Comparison of ENCODE assay signal across 27 mouse cellular contexts in the genomic region with DNA sequence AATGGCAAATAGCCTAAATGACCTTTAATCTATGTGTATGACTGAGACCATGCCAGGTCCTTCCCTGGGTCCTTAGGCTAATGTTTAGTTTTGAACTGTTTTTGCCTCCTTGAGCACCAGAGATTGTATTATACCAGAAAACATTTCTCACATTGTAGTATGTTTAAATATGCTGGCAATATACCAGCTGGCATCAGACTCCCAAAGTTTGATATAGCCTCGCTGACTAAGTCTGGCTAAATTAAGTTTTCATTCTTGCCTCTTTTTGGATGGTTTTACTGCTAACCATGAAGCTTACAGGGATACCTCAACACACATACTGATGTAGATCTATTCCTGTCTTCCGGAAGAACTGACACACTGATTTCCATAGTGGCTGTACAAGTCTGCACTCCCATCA. TPM values are rescaled to one million over a fixed set of nuclear protein-coding genes. Genes with fewer than 3 reads are reported as not detected.
DNase-seq lines count a peak whose midpoint lies in the region; ATAC-seq and TF ChIP-seq lines count a peak whose summit lies in the region.
"Had no signal": no experiment of that assay in that cellular context is flagged by ENCODE, and none has a peak within 500 bp of the region (broad histone marks: within the 10 kb centered on the region; RNA-seq: fewer than 3 reads in every experiment).

No protein-coding gene starts in this region.

- H3K27ac ChIP-seq in forebrain, postnatal 0 days (ENCODE audit: low read depth, low read length) = no peak overlapping the region
- H3K27ac ChIP-seq in forebrain, embryonic 12.5 days = no peak overlapping the region
- H3K27ac ChIP-seq in hindbrain, embryonic 10.5 days = no peak overlapping the region
- H3K27ac ChIP-seq: embryonic facial prominence, embryonic 15.5 days; forebrain, embryonic 13.5 days; heart, embryonic 13.5 days; kidney, postnatal 0 days; liver, embryonic 15.5 days; midbrain, embryonic 10.5 days; midbrain, embryonic 15.5 days; neural tube, embryonic 15.5 days had no signal

- no peak overlapping the region for H3K9ac ChIP-seq in forebrain, postnatal 0 days
- no peak overlapping the region for H3K9ac ChIP-seq in forebrain, embryonic 12.5 days
- H3K9ac ChIP-seq: embryonic facial prominence, embryonic 15.5 days; forebrain, embryonic 13.5 days; heart, embryonic 13.5 days; liver, embryonic 15.5 days; midbrain, embryonic 15.5 days; neural tube, embryonic 15.5 days had no signal

- WGBS in forebrain, postnatal 0 days = 70% methylated on average over 2 of the region's 2 CpGs
- WGBS in forebrain, embryonic 12.5 days = 93% methylated on average over 2 of the region's 2 CpGs
- 89% methylated on average over 2 of the region's 2 CpGs for WGBS in hindbrain, embryonic 10.5 days

- H3K4me2 ChIP-seq in forebrain, postnatal 0 days (ENCODE audit: low read depth) = no peak overlapping the region
- no peak overlapping the region for H3K4me2 ChIP-seq in forebrain, embryonic 12.5 days
- H3K4me2 ChIP-seq: embryonic facial prominence, embryonic 15.5 days; forebrain, embryonic 13.5 days; heart, embryonic 13.5 days; liver, embryonic 15.5 days; midbrain, embryonic 15.5 days; neural tube, embryonic 15.5 days had no signal

- no peak for ATAC-seq in forebrain, postnatal 0 days
- no peak for ATAC-seq in forebrain, embryonic 12.5 days (ENCODE audit: low FRiP score)
- ATAC-seq: CD4-positive, CD25-positive, alpha-beta regulatory T cell, adult 4 months; forebrain, embryonic 13.5 days; hindbrain, embryonic 16.5 days; midbrain, embryonic 15.5 days had no signal

- no peak overlapping the region for H3K4me3 ChIP-seq in forebrain, postnatal 0 days (ENCODE audit: low read depth, low read length)
- no peak overlapping the region for H3K4me3 ChIP-seq in forebrain, embryonic 12.5 days (replicated peaks)
- no peak overlapping the region for H3K4me3 ChIP-seq in hindbrain, embryonic 10.5 days
- H3K4me3 ChIP-seq: embryonic facial prominence, embryonic 15.5 days; forebrain, embryonic 13.5 days; heart, embryonic 13.5 days; liver, embryonic 15.5 days; midbrain, embryonic 10.5 days; midbrain, embryonic 15.5 days; neural tube, embryonic 15.5 days had no signal

- no peaks in the 10 kb centered on the region for H3K9me3 ChIP-seq in forebrain, postnatal 0 days (ENCODE audit: low read length)
- no peaks in the 10 kb centered on the region for H3K9me3 ChIP-seq in forebrain, embryonic 12.5 days
- H3K9me3 ChIP-seq in hindbrain, embryonic 10.5 days = no peaks in the 10 kb centered on the region
- H3K9me3 ChIP-seq: embryonic facial prominence, embryonic 15.5 days; forebrain, embryonic 13.5 days; liver, embryonic 15.5 days; midbrain, embryonic 10.5 days; midbrain, embryonic 15.5 days; neural tube, embryonic 15.5 days had no signal

- no peaks in the 10 kb centered on the region for H3K36me3 ChIP-seq in forebrain, postnatal 0 days (ENCODE audit: insufficient read depth)
- no peaks in the 10 kb centered on the region for H3K36me3 ChIP-seq in forebrain, embryonic 12.5 days (replicated peaks)
- H3K36me3 ChIP-seq in hindbrain, embryonic 10.5 days = no peaks in the 10 kb centered on the region
- H3K36me3 ChIP-seq: embryonic facial prominence, embryonic 15.5 days; heart, embryonic 13.5 days; liver, embryonic 15.5 days; midbrain, embryonic 10.5 days; midbrain, embryonic 15.5 days; neural tube, embryonic 15.5 days had no signal

- no peaks in the 10 kb centered on the region for H3K27me3 ChIP-seq in forebrain, postnatal 0 days (ENCODE audit: insufficient read depth, low read length)
- no peaks in the 10 kb centered on the region for H3K27me3 ChIP-seq in forebrain, embryonic 12.5 days
- H3K27me3 ChIP-seq in hindbrain, embryonic 10.5 days (ENCODE audit: insufficient read depth, poor library complexity, severe bottlenecking) = no peaks in the 10 kb centered on the region
- H3K27me3 ChIP-seq: embryonic facial prominence, embryonic 15.5 days; forebrain, embryonic 13.5 days; heart, embryonic 13.5 days; liver, embryonic 15.5 days; midbrain, embryonic 15.5 days; neural tube, embryonic 15.5 days had no signal

- intact Hi-C loops in left cerebral cortex, postnatal 14 days (cut with DNase I) = no loop called here
- intact Hi-C loops in left cerebral cortex, postnatal 36 days (cut with DNase I) = no loop called here

- peak; percentile 57 for DNase-seq in forebrain, postnatal 0 days
- peak; percentile 61 to 74 for DNase-seq in left cerebral cortex, postnatal 14 days (ENCODE audit: low spot score in 2 of 2)
- no peak for DNase-seq in left cerebral cortex, postnatal 36 days (ENCODE audit: low spot score in 2 of 2)
- peak; percentile 19 for DNase-seq in right cerebral cortex, adult 18-20 months
- no peak for DNase-seq in right cerebral cortex, postnatal 4 days
- no peak for DNase-seq in hindbrain, embryonic 10.5 days (ENCODE audit: low spot score)
- DNase-seq: adrenal gland, postnatal 25 days; cerebellum, adult 18-20 months; cerebellum, postnatal 10 days; heart, postnatal 14 days; kidney, adult 18-20 months; kidney, postnatal 4 days; lung, postnatal 14 days; retina, postnatal 1 day; thymus, adult 2 months; thymus, postnatal 36 days had no signal

- no peak for TF ChIP-seq CTCF in forebrain, postnatal 0 days (IDR thresholded peaks at IDR 0.05; ENCODE audit: low read depth)

- H3K4me1 ChIP-seq in forebrain, postnatal 0 days (ENCODE audit: insufficient read depth) = no peaks in the 10 kb centered on the region
- H3K4me1 ChIP-seq in forebrain, embryonic 12.5 days = no peaks in the 10 kb centered on the region
- no peaks in the 10 kb centered on the region for H3K4me1 ChIP-seq in hindbrain, embryonic 10.5 days (replicated peaks)
- H3K4me1 ChIP-seq: embryonic facial prominence, embryonic 15.5 days; forebrain, embryonic 13.5 days; heart, embryonic 13.5 days; liver, embryonic 15.5 days; midbrain, embryonic 10.5 days; midbrain, embryonic 15.5 days; neural tube, embryonic 15.5 days had no signal

RNA-seq across cellular contexts. Expression of gene Fbxl17, which starts 20.9 kb away (rescaled TPM):
- total RNA-seq in forebrain, postnatal 0 days (2014; rRNA removed) = 27.3 and 32.0 TPM in 2 replicates
- polyA plus RNA-seq in forebrain, postnatal 0 days (2015; fragmentation: Nextera tagmentation; extraction: Ambion mirVana) = 9.5 and 10.7 TPM in 2 replicates
- 6.7 and 7.0 TPM in 2 replicates for polyA plus RNA-seq in forebrain, embryonic 12.5 days (2016; fragmentation: Nextera tagmentation; extraction: Ambion mirVana)
- total RNA-seq in left cerebral cortex, postnatal 14 days (2021) = 10 to 100 TPM; 58.0 to 59.9 TPM
- 10 to 100 TPM; 61.9 to 65.9 TPM for total RNA-seq in left cerebral cortex, postnatal 36 days (2021)
- polyA plus RNA-seq in hindbrain, embryonic 10.5 days (2016; fragmentation: Nextera tagmentation; extraction: Ambion mirVana) = 3.5 and 3.7 TPM in 2 replicates

Comparison
In these comparisons a context has a peak if more than half of its experiments do, and no peak if none do; other contexts are left out.
1. DNase-seq: peak in forebrain, postnatal 0 days (single experiment), left cerebral cortex, postnatal 14 days (2 of 2) and right cerebral cortex, adult 18-20 months (single experiment); none in left cerebral cortex, postnatal 36 days (0 of 2), right cerebral cortex, postnatal 4 days (single experiment) and hindbrain, embryonic 10.5 days (single experiment).